In genomic region chr7:64856526-64857082, GRCm38 (mm10) we compare ENCODE assay signal across 14 mouse cellular contexts. TPM values are rescaled to one million over a fixed set of nuclear protein-coding genes. Genes with fewer than 3 reads are reported as not detected.
DNase-seq lines count a peak whose midpoint lies in the region; ATAC-seq and TF ChIP-seq lines count a peak whose summit lies in the region.
"Had no signal": no experiment of that assay in that cellular context is flagged by ENCODE, and none has a peak within 500 bp of the region (broad histone marks: within the 10 kb centered on the region; RNA-seq: fewer than 3 reads in every experiment).

No protein-coding gene starts in this region.

- no peaks in the 10 kb centered on the region for H3K27me3 ChIP-seq in forebrain, postnatal 0 days (ENCODE audit: insufficient read depth, low read length)
- H3K27me3 ChIP-seq in forebrain, embryonic 10.5 days (ENCODE audit: poor library complexity, severe bottlenecking), result no peaks in the 10 kb centered on the region
- no peaks in the 10 kb centered on the region for H3K27me3 ChIP-seq in midbrain, postnatal 0 days (ENCODE audit: insufficient read depth, low read length)
- no peaks in the 10 kb centered on the region for H3K27me3 ChIP-seq in midbrain, embryonic 10.5 days (ENCODE audit: low read depth, poor library complexity, severe bottlenecking)
- no peaks in the 10 kb centered on the region for H3K27me3 ChIP-seq in embryonic facial prominence, embryonic 12.5 days
- no peaks in the 10 kb centered on the region for H3K27me3 ChIP-seq in neural tube, embryonic 14.5 days (ENCODE audit: control insufficient read depth, insufficient read depth, low read length)

- no peak overlapping the region for H3K4me3 ChIP-seq in forebrain, postnatal 0 days (ENCODE audit: low read depth, low read length)
- no peak overlapping the region for H3K4me3 ChIP-seq in forebrain, embryonic 10.5 days
- H3K4me3 ChIP-seq in midbrain, postnatal 0 days (ENCODE audit: low read depth, low read length), result no peak overlapping the region
- no peak overlapping the region for H3K4me3 ChIP-seq in midbrain, embryonic 10.5 days
- H3K4me3 ChIP-seq in embryonic facial prominence, embryonic 12.5 days, result no peak overlapping the region
- H3K4me3 ChIP-seq in neural tube, embryonic 14.5 days (ENCODE audit: low read depth, low read length), result no peak overlapping the region

- intact Hi-C loops in gastrocnemius, postnatal 14 days (cut with DNase I; ENCODE audit: low total_unique reads), result no loop called here

- no peaks in the 10 kb centered on the region for H3K9me3 ChIP-seq in forebrain, postnatal 0 days (ENCODE audit: low read length)
- H3K9me3 ChIP-seq in forebrain, embryonic 10.5 days, result no peaks in the 10 kb centered on the region
- H3K9me3 ChIP-seq in midbrain, postnatal 0 days (ENCODE audit: low read length), result no peaks in the 10 kb centered on the region
- H3K9me3 ChIP-seq in midbrain, embryonic 10.5 days (replicated peaks), result no peaks in the 10 kb centered on the region
- H3K9me3 ChIP-seq in embryonic facial prominence, embryonic 12.5 days, result no peaks in the 10 kb centered on the region
- H3K9me3 ChIP-seq in neural tube, embryonic 14.5 days (ENCODE audit: control insufficient read depth, low read length), result no peaks in the 10 kb centered on the region

- DNase-seq in forebrain, postnatal 0 days, result no peak
- DNase-seq in forebrain, embryonic 10.5 days (ENCODE audit: extremely low spot score, low spot score), result no peak
- peak; percentile 44 for DNase-seq in midbrain, postnatal 0 days (ENCODE audit: low spot score)
- DNase-seq in midbrain, embryonic 10.5 days (ENCODE audit: low spot score), result no peak
- DNase-seq in kidney, postnatal 36 days, result no peak
- DNase-seq in gastrocnemius, postnatal 14 days, result no peak
- DNase-seq: adrenal gland, postnatal 25 days; kidney, adult 18-20 months; thymus, adult 18-20 months had no signal

- peak overlapping the region; percentile 26 for H3K4me2 ChIP-seq in forebrain, postnatal 0 days (ENCODE audit: low read depth)
- no peak overlapping the region for H3K4me2 ChIP-seq in midbrain, postnatal 0 days (ENCODE audit: low read depth, low read length, poor library complexity, severe bottlenecking)
- H3K4me2 ChIP-seq in embryonic facial prominence, embryonic 12.5 days (replicated peaks), result peak overlapping the region; percentile 21; the same call in 1 of the 2 replicates
- H3K4me2 ChIP-seq in neural tube, embryonic 14.5 days (ENCODE audit: low read depth, low read length), result peak overlapping the region; percentile 2; the same call in 1 of the 2 replicates
- H3K4me2 ChIP-seq: liver, embryonic 11.5 days had no signal

- no peak for ATAC-seq in forebrain, postnatal 0 days
- no peak for ATAC-seq in midbrain, postnatal 0 days (ENCODE audit: low FRiP score)
- 0 out of 2 replicates have a peak, but pooled peaks have one; percentile 47 for ATAC-seq in embryonic facial prominence, embryonic 12.5 days (ENCODE audit: insufficient number of reproducible peaks, insufficient read depth, low FRiP score, low TSS enrichment)
- peak; percentile 58; the same call in 1 of the 2 replicates for ATAC-seq in neural tube, embryonic 14.5 days (ENCODE audit: low read depth)
- ATAC-seq: forebrain, embryonic 14.5 days; lung, postnatal 0 days had no signal

- H3K4me1 ChIP-seq in forebrain, postnatal 0 days (ENCODE audit: insufficient read depth), result 0 out of 2 replicates have a peak, but pooled peaks cover 3% of the 10 kb centered on the region
- H3K4me1 ChIP-seq in forebrain, embryonic 10.5 days, result no peaks in the 10 kb centered on the region
- H3K4me1 ChIP-seq in midbrain, postnatal 0 days (ENCODE audit: insufficient read depth, low read length), result no peaks in the 10 kb centered on the region
- H3K4me1 ChIP-seq in midbrain, embryonic 10.5 days, result no peaks in the 10 kb centered on the region
- H3K4me1 ChIP-seq in embryonic facial prominence, embryonic 12.5 days, result 0 out of 2 replicates have a peak, but pooled peaks cover 3% of the 10 kb centered on the region
- H3K4me1 ChIP-seq in neural tube, embryonic 14.5 days (ENCODE audit: control insufficient read depth, insufficient read depth, low read length), result 0 out of 2 replicates have a peak, but pooled peaks cover 7% of the 10 kb centered on the region

- WGBS in forebrain, postnatal 0 days, result 65% methylated on average over 12 of the region's 12 CpGs
- WGBS in forebrain, embryonic 10.5 days, result 86% methylated on average over 12 of the region's 12 CpGs
- 66% methylated on average over 12 of the region's 12 CpGs for WGBS in midbrain, postnatal 0 days
- 86% methylated on average over 12 of the region's 12 CpGs for WGBS in midbrain, embryonic 10.5 days
- 60% methylated on average over 12 of the region's 12 CpGs for WGBS in embryonic facial prominence, embryonic 12.5 days
- WGBS in neural tube, embryonic 14.5 days, result 52% methylated on average over 12 of the region's 12 CpGs

- no peak for TF ChIP-seq CTCF in forebrain, postnatal 0 days (IDR thresholded peaks at IDR 0.05; ENCODE audit: low read depth)
- no peak for TF ChIP-seq CTCF in midbrain, postnatal 0 days (IDR thresholded peaks at IDR 0.05)

- H3K9ac ChIP-seq in forebrain, postnatal 0 days, result no peak overlapping the region
- no peak overlapping the region for H3K9ac ChIP-seq in midbrain, postnatal 0 days (replicated peaks; ENCODE audit: low read length, poor library complexity, severe bottlenecking)
- no peak overlapping the region for H3K9ac ChIP-seq in embryonic facial prominence, embryonic 12.5 days
- no peak overlapping the region for H3K9ac ChIP-seq in neural tube, embryonic 14.5 days (replicated peaks; ENCODE audit: low read depth, low read length)

- H3K27ac ChIP-seq in forebrain, postnatal 0 days (ENCODE audit: low read depth, low read length), result no peak overlapping the region
- no peak overlapping the region for H3K27ac ChIP-seq in forebrain, embryonic 10.5 days
- no peak overlapping the region for H3K27ac ChIP-seq in midbrain, postnatal 0 days (ENCODE audit: low read depth, low read length)
- H3K27ac ChIP-seq in midbrain, embryonic 10.5 days (replicated peaks), result no peak overlapping the region
- H3K27ac ChIP-seq in embryonic facial prominence, embryonic 12.5 days, result no peak overlapping the region
- no peak overlapping the region; the same call in 1 of the 2 replicates for H3K27ac ChIP-seq in neural tube, embryonic 14.5 days (ENCODE audit: low read depth, low read length)

- no peaks in the 10 kb centered on the region for H3K36me3 ChIP-seq in forebrain, postnatal 0 days (ENCODE audit: insufficient read depth)
- no peaks in the 10 kb centered on the region for H3K36me3 ChIP-seq in forebrain, embryonic 10.5 days (replicated peaks)
- H3K36me3 ChIP-seq in midbrain, postnatal 0 days (ENCODE audit: insufficient read depth, low read length), result no peaks in the 10 kb centered on the region
- H3K36me3 ChIP-seq in midbrain, embryonic 10.5 days, result no peaks in the 10 kb centered on the region
- H3K36me3 ChIP-seq in embryonic facial prominence, embryonic 12.5 days, result no peaks in the 10 kb centered on the region
- no peaks in the 10 kb centered on the region for H3K36me3 ChIP-seq in neural tube, embryonic 14.5 days (ENCODE audit: control insufficient read depth, insufficient read depth, low read length)

RNA-seq across cellular contexts. Expression of gene Nsmce3, which starts 16.2 kb away (rescaled TPM):
- 16.2 and 20.5 TPM in 2 replicates for total RNA-seq in forebrain, postnatal 0 days (2014; rRNA removed)
- 8.2 and 10.2 TPM in 2 replicates for polyA plus RNA-seq in forebrain, postnatal 0 days (2015; fragmentation: Nextera tagmentation; extraction: Ambion mirVana)
- polyA plus RNA-seq in forebrain, embryonic 10.5 days (2016; fragmentation: Nextera tagmentation; extraction: Ambion mirVana), result 10.5 TPM in 2 replicates
- total RNA-seq in midbrain, postnatal 0 days (2014; rRNA removed), result 14.4 and 18.8 TPM in 2 replicates
- polyA plus RNA-seq in midbrain, postnatal 0 days (2015; fragmentation: Nextera tagmentation; extraction: Ambion mirVana), result 9.2 and 9.9 TPM in 2 replicates
- 11.6 and 12.5 TPM in 2 replicates for polyA plus RNA-seq in midbrain, embryonic 10.5 days (2016; fragmentation: Nextera tagmentation; extraction: Ambion mirVana)
- 13.3 and 13.4 TPM in 2 replicates for polyA plus RNA-seq in embryonic facial prominence, embryonic 12.5 days (2016; fragmentation: Nextera tagmentation; extraction: Ambion mirVana)
- polyA plus RNA-seq in neural tube, embryonic 14.5 days (2014; fragmentation: Nextera tagmentation; extraction: Ambion mirVana), result 10.8 and 11.8 TPM in 2 replicates
- total RNA-seq in gastrocnemius, postnatal 14 days (2021), result 1 to 10 TPM; 3.1 to 3.5 TPM

Comparison
In these comparisons a context has a peak if more than half of its experiments do, and no peak if none do; other contexts are left out.
1. ATAC-seq: peak in embryonic facial prominence, embryonic 12.5 days (single experiment) and neural tube, embryonic 14.5 days (single experiment); none in forebrain, postnatal 0 days (single experiment) and midbrain, postnatal 0 days (single experiment).